Mouse (Mus musculus) bone marrow, adult 2 months (tissue): ENCODE results near the gene Acap2. TPM values are rescaled to one million over a fixed set of nuclear protein-coding genes. Genes with fewer than 3 reads are reported as not detected.

Experiments used
- H3K27ac ChIP-seq: fragments of 200-500 bp; 2 replicates; pipeline ENCODE4 v1.5.1; 2012; ENCODE audit warnings: low read depth, mild to moderate bottlenecking, control low read depth, inconsistent platforms, low read length; ENCODE audit not compliant: control insufficient read depth, poor library complexity, insufficient read depth
- H3K4me1 ChIP-seq: fragments of 200-500 bp; 2 replicates; pipeline ENCODE4 v1.6.1; 2011; ENCODE audit warnings: low read length; ENCODE audit not compliant: control insufficient read depth, insufficient read depth
- H3K4me3 ChIP-seq: fragments of 200-500 bp; replicated peaks from 2 replicates; pipeline ENCODE3; 2011; ENCODE audit warnings: mild to moderate bottlenecking, low read depth, low read length, control low read depth; ENCODE audit not compliant: control insufficient read depth
- CTCF ChIP-seq: fragments of 200-500 bp; IDR thresholded peaks from 2 replicates; pipeline ENCODE4 v1.5.1; 2011; ENCODE audit warnings: low read length, control low read depth; ENCODE audit not compliant: control insufficient read depth, insufficient read depth
- POLR2A ChIP-seq: fragments of 200-500 bp; IDR thresholded peaks from 2 replicates; pipeline ENCODE4 v1.6.1; 2011; ENCODE audit warnings: low read depth, mild to moderate bottlenecking, control low read depth, low read length, borderline replicate concordance; ENCODE audit not compliant: control insufficient read depth
- WGBS: fragments of 180-500 bp; shearing (Covaris S2); methylation state at CpG from one replicate; pipeline ENCODE4 v1.1.7; 2018; 5-methylcytosine and 5-hydroxymethylcytosine counted together
- polyA plus RNA-seq: library from polyadenylated mRNA; stranded (reverse); fragments of >200 nt; gene quantifications from 2 replicates; pipeline ENCODE4 v1.2.4, GENCODE M21; 2011; ENCODE audit warnings: low replicate concordance; ENCODE audit not compliant: missing spikeins, insufficient read depth, insufficient read length

Acap2 gene
- polyA plus RNA-seq, 1 experiment, result 13.5 TPM

- WGBS, result 65% methylated on average over 7 of the region's 7 CpGs
- TF ChIP-seq POLR2A (no peak), CTCF (no peak)
- H3K27ac ChIP-seq, result no peak overlapping the region
- H3K4me1 ChIP-seq, result no peaks in the 10 kb centered on the region; the same call in 1 of the 2 replicates
- no peak overlapping the region for H3K4me3 ChIP-seq
These were observed 148.8 kb downstream of the Acap2 start for GRCm38 (mm10) chr16:31052177-31052726.

GRCm38 (mm10) chr16:31050701-31051100, 150.3 kb downstream of the Acap2 start:
- H3K4me1 ChIP-seq, result no peaks in the 10 kb centered on the region; the same call in 1 of the 2 replicates

DNA sequence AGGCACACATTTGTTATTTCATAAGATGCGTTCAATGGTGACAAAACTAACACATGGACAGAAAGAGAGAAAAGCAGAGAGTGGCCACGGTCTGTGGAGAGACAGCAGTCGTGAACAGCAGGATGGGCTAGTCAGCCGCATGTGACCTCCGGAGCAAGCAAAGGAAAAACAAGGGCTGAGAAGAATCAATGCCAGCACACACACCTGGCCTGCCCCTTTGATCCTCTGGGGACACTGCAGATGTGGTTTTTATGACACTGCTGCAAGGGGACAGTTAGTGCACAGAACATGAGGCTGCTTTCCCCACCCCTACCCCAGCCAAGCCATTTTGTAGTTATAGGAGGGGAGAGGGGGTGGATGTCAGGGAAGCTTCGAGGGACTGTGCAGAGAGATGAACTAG, 152.9 kb downstream of the Acap2 start:
- 72% methylated on average over 6 of the region's 6 CpGs for WGBS
- Histone ChIP-seq H3K27ac (peak overlapping the region; percentile 22; the same call in 1 of the 2 replicates), H3K4me3 (no peak overlapping the region), H3K4me1 (no peaks in the 10 kb centered on the region; the same call in 1 of the 2 replicates)
- TF ChIP-seq POLR2A (no peak), CTCF (no peak)

More at GRCm38 (mm10) chr16:31050701-31051100, 150.3 kb downstream of the Acap2 start:
- TF ChIP-seq POLR2A, result no peak
- no peak for TF ChIP-seq CTCF
- Histone ChIP-seq H3K4me3 (no peak overlapping the region), H3K27ac (no peak overlapping the region)
- 78% methylated on average over 7 of the region's 7 CpGs for WGBS

DNA sequence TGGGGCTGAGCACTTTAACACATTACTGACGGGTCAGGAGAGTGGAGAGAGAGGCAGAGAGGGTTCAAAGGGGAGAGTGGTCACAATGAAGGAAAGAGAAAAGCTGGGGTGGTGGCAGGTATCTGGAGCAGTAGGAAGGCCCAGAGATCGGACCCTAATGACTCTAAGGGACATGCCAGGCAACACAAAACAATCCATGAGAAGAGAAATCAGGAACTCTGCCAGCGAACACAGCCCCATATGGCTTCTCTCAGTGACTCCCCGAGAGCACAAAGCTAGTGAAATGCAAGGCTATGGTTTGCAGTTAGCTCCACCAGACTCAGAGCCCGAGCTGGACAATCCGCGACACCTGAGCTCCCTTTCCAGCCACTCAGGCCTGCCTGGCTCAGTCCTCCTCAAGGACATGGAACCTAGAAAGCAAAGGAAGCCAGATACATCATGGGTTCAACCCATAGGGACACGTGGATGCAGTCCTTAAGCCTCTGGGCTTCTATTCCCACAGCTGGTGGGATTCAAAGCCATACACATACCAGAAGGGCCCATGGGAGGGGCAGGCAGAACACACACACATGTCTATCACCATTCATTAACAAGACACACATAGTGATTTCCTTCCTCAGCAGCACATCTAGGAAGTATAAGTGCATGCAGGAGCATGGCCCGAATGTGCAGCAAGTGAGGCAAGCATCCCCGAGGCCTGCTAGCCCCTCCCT, 153.7 kb downstream of the Acap2 start:
- Histone ChIP-seq H3K4me1 (no peaks in the 10 kb centered on the region; the same call in 1 of the 2 replicates), H3K4me3 (no peak overlapping the region), H3K27ac (no peak overlapping the region)
- WGBS, result 79% methylated on average over 10 of the region's 10 CpGs
- TF ChIP-seq POLR2A (no peak), CTCF (no peak)

DNA sequence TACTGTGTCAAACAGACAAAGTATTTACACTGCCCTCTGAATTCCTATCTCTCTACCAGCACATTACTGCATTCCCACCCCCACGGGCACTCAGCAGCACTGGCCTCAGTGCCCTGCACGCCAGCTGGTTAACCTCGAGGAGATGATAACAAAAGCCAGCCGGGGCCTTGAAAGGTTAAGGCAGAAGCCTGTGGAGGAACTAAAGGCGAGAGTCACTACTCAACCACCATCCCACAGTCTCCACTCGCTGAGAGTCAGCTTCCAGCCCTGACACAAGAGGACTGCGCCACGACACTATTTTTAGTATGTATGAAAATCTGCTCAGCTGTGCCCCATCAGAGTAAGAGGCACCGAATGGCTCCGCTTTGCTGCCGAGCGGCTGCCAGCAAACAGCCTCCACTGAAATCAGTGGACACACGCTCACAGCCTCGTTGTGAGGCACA, 154.8 kb downstream of the Acap2 start:
- Histone ChIP-seq H3K4me3 (no peak overlapping the region), H3K4me1 (no peaks in the 10 kb centered on the region; the same call in 1 of the 2 replicates), H3K27ac (peak overlapping the region; percentile 22; the same call in 1 of the 2 replicates)
- TF ChIP-seq CTCF (no peak), POLR2A (no peak)
- 44% methylated on average over 14 of the region's 14 CpGs for WGBS

GRCm38 (mm10) chr16:31045211-31045610, 155.8 kb downstream of the Acap2 start:
- WGBS, result 60% methylated on average over 5 of the region's 5 CpGs
- no peak for TF ChIP-seq POLR2A
- no peak for TF ChIP-seq CTCF
- Histone ChIP-seq H3K4me1 (no peaks in the 10 kb centered on the region; the same call in 1 of the 2 replicates), H3K4me3 (no peak overlapping the region), H3K27ac (no peak overlapping the region)

DNA sequence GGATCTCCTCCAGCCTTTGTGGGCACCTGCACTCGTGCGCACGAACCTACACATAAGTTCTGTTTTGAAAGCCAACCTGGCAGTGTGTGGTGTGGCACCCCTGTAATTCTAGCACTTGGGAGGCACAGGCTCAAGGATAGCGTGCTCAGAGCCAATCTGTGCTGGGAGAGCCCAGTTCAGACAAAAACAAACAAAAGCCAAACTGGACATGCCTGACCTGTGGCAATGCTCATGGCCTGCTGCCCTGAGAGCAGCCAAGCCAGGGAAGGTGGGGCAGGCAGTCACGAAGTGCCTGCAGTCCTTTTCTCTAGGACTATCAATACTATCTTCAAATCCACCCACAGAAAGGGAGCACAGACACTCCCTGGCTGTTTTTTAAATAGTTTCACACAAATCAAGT, 157.9 kb downstream of the Acap2 start:
- no peak overlapping the region for H3K4me3 ChIP-seq
- no peaks in the 10 kb centered on the region; the same call in 1 of the 2 replicates for H3K4me1 ChIP-seq
- no peak for TF ChIP-seq CTCF
- TF ChIP-seq POLR2A, result no peak
- H3K27ac ChIP-seq, result no peak overlapping the region
- 84% methylated on average over 5 of the region's 5 CpGs for WGBS

Other genes with a start within 250 kb of the Acap2 start
- gene Xxylt1, start 119.8 kb downstream of the Acap2 start, polyA plus RNA-seq, result 1.7 and 2.7 TPM in 2 replicates
- gene Ppp1r2, start 74.0 kb upstream of the Acap2 start, polyA plus RNA-seq, result 7.2 and 14.8 TPM in 2 replicates
- gene Apod, start 113.6 kb upstream of the Acap2 start, polyA plus RNA-seq, result 7.9 and 12.5 TPM in 2 replicates
- 3.2 and 8.1 TPM in 2 replicates for gene Bdh1, start 221.0 kb upstream of the Acap2 start, polyA plus RNA-seq